In genomic region chr6:125274841-125275563, GRCm38 (mm10) we compare ENCODE assay signal across 9 mouse cellular contexts. TPM values are rescaled to one million over a fixed set of nuclear protein-coding genes. Genes with fewer than 3 reads are reported as not detected.
DNase-seq lines count a peak whose midpoint lies in the region; ATAC-seq and TF ChIP-seq lines count a peak whose summit lies in the region.
"Had no signal": no experiment of that assay in that cellular context is flagged by ENCODE, and none has a peak within 500 bp of the region (broad histone marks: within the 10 kb centered on the region; RNA-seq: fewer than 3 reads in every experiment).

No protein-coding gene starts in this region.

- H3K9ac ChIP-seq in embryonic facial prominence, embryonic 11.5 days (replicated peaks; ENCODE audit: low read length): no peak overlapping the region

- intact Hi-C loops in left cerebral cortex, postnatal 4 days (cut with DNase I): loop anchor here (5.0 kb wide), 2 partner anchors 58 to 113 kb away; partner anchors contain the start of gene Vamp1

- ATAC-seq in embryonic facial prominence, embryonic 11.5 days (replicated peaks; ENCODE audit: insufficient number of reproducible peaks, low FRiP score, low TSS enrichment, low read depth): no peak

- DNase-seq in cerebellum, adult 2 months: no peak
- no peak for DNase-seq in cerebellum, postnatal 36 days
- peak; percentile 39 for DNase-seq in left cerebral cortex, postnatal 4 days
- DNase-seq in left cerebral cortex, adult 8-10 months (ENCODE audit: low spot score in 2 of 2): no peak
- DNase-seq in MEL-GATA-1-ER (ENCODE audit: extremely low read depth, low read depth): peak; percentile 42
- DNase-seq in embryonic facial prominence, embryonic 11.5 days (ENCODE audit: low spot score): peak; percentile 60
- peak; percentile 64 for DNase-seq in lung, postnatal 25 days (ENCODE audit: low spot score)
- DNase-seq in cerebellum, adult 9-11 months: no peak

- H3K27ac ChIP-seq in cerebellum, adult 2 months (ENCODE audit: insufficient read depth, low read length): no peak overlapping the region
- no peak overlapping the region for H3K27ac ChIP-seq in embryonic facial prominence, embryonic 11.5 days (replicated peaks; ENCODE audit: low read depth, low read length)

- 0 out of 2 replicates have a peak, but pooled peaks cover 3% of the 10 kb centered on the region for H3K4me1 ChIP-seq in cerebellum, adult 2 months (ENCODE audit: control insufficient read depth, insufficient read depth, low read length)
- H3K4me1 ChIP-seq in embryonic facial prominence, embryonic 11.5 days (ENCODE audit: control insufficient read depth, insufficient read depth, low read length): no peaks in the 10 kb centered on the region; the same call in 1 of the 2 replicates

- no peaks in the 10 kb centered on the region for H3K9me3 ChIP-seq in embryonic facial prominence, embryonic 11.5 days (replicated peaks; ENCODE audit: control insufficient read depth, low read length)

- no peak overlapping the region for H3K4me2 ChIP-seq in embryonic facial prominence, embryonic 11.5 days (ENCODE audit: low read depth, low read length)

- H3K4me3 ChIP-seq in cerebellum, adult 2 months (replicated peaks; ENCODE audit: insufficient read depth, low read depth, low read length): no peak overlapping the region
- H3K4me3 ChIP-seq in embryonic facial prominence, embryonic 11.5 days (ENCODE audit: low read depth, low read length): no peak overlapping the region

- 51% methylated on average over 15 of the region's 15 CpGs for WGBS in cerebellum, adult 2 months
- WGBS in embryonic facial prominence, embryonic 11.5 days: 58% methylated on average over 15 of the region's 15 CpGs

- no peaks in the 10 kb centered on the region for H3K27me3 ChIP-seq in cerebellum, adult 2 months (ENCODE audit: control insufficient read depth, insufficient read depth, low read length)
- H3K27me3 ChIP-seq in embryonic facial prominence, embryonic 11.5 days (ENCODE audit: control insufficient read depth, insufficient read depth, low read length): no peaks in the 10 kb centered on the region

- no peaks in the 10 kb centered on the region for H3K36me3 ChIP-seq in embryonic facial prominence, embryonic 11.5 days (replicated peaks; ENCODE audit: control insufficient read depth, insufficient read depth, low read depth, low read length)

- peak; percentile 24; the same call in 1 of the 2 replicates for TF ChIP-seq CTCF in cerebellum, adult 2 months (IDR thresholded peaks at IDR 0.05; ENCODE audit: borderline replicate concordance, insufficient read depth, low read depth, low read length)

- no peak for TF ChIP-seq POLR2A in cerebellum, adult 2 months (IDR thresholded peaks at IDR 0.05; ENCODE audit: borderline replicate concordance, insufficient read depth, low read length)

RNA-seq across cellular contexts. Expression of gene Tuba3a, which starts 10.8 kb away (rescaled TPM):
- not detected in 2 replicates for polyA plus RNA-seq in cerebellum, adult 2 months (2012; rRNA removed)
- total RNA-seq in left cerebral cortex, postnatal 4 days (2021): not detected
- total RNA-seq in left cerebral cortex, adult 8-10 months (2022): not detected
- 0.22 TPM in 1 of 2 replicates, not detected in the other for polyA plus RNA-seq in embryonic facial prominence, embryonic 11.5 days (2014; fragmentation: Nextera tagmentation; extraction: Ambion mirVana)
- polyA plus RNA-seq: liver, embryonic 16.5 days had no signal

RNA-seq across cellular contexts. Expression of gene Cd27, which starts 38.2 kb away (rescaled TPM):
- 0.13 TPM in 1 of 2 replicates, not detected in the other for polyA plus RNA-seq in cerebellum, adult 2 months (2012; rRNA removed)
- not detected for total RNA-seq in left cerebral cortex, postnatal 4 days (2021)
- total RNA-seq in left cerebral cortex, adult 8-10 months (2022): under 1 TPM in 1 of 4 experiments, not detected in 3; 0.32 TPM
- polyA plus RNA-seq in embryonic facial prominence, embryonic 11.5 days (2014; fragmentation: Nextera tagmentation; extraction: Ambion mirVana): 0.22 TPM in 1 of 2 replicates, not detected in the other

RNA-seq across cellular contexts. Expression of gene Ltbr, which starts 38.7 kb away (rescaled TPM):
- polyA plus RNA-seq in cerebellum, adult 2 months (2012; rRNA removed): 12.1 and 12.5 TPM in 2 replicates
- 10 to 100 TPM in 1 of 2 experiments, 1 to 10 TPM in 1; 9.6 to 10.7 TPM for total RNA-seq in left cerebral cortex, postnatal 4 days (2021)
- 10 to 100 TPM in 2 of 4 experiments, 1 to 10 TPM in 2; 7.7 to 11.9 (median 10.3) TPM for total RNA-seq in left cerebral cortex, adult 8-10 months (2022)
- 22.8 and 24.3 TPM in 2 replicates for polyA plus RNA-seq in embryonic facial prominence, embryonic 11.5 days (2014; fragmentation: Nextera tagmentation; extraction: Ambion mirVana)

RNA-seq across cellular contexts. Expression of gene Tapbpl, which starts 43.3 kb away (rescaled TPM):
- 6.3 TPM in 2 replicates for polyA plus RNA-seq in cerebellum, adult 2 months (2012; rRNA removed)
- total RNA-seq in left cerebral cortex, postnatal 4 days (2021): 1 to 10 TPM; 1.7 to 1.9 TPM
- total RNA-seq in left cerebral cortex, adult 8-10 months (2022): 1 to 10 TPM; 4.3 to 7.0 (median 6.4) TPM
- 1.0 and 1.1 TPM in 2 replicates for polyA plus RNA-seq in embryonic facial prominence, embryonic 11.5 days (2014; fragmentation: Nextera tagmentation; extraction: Ambion mirVana)

RNA-seq across cellular contexts. Expression of gene Scnn1a, which starts 45.5 kb away (rescaled TPM):
- 0.67 and 0.74 TPM in 2 replicates for polyA plus RNA-seq in cerebellum, adult 2 months (2012; rRNA removed)
- total RNA-seq in left cerebral cortex, postnatal 4 days (2021): 1 to 10 TPM; 1.5 to 2.1 TPM
- total RNA-seq in left cerebral cortex, adult 8-10 months (2022): 1 to 10 TPM; 2.6 to 3.7 (median 3.1) TPM
- polyA plus RNA-seq in embryonic facial prominence, embryonic 11.5 days (2014; fragmentation: Nextera tagmentation; extraction: Ambion mirVana): 0.88 and 1.1 TPM in 2 replicates

Comparison
In these comparisons a context has a peak if more than half of its experiments do, and no peak if none do; other contexts are left out.
1. DNase-seq: peak in left cerebral cortex, postnatal 4 days (single experiment), MEL-GATA-1-ER (single experiment), embryonic facial prominence, embryonic 11.5 days (single experiment) and lung, postnatal 25 days (single experiment); none in cerebellum, adult 2 months (0 of 2), cerebellum, postnatal 36 days (0 of 2), left cerebral cortex, adult 8-10 months (0 of 2) and cerebellum, adult 9-11 months (single experiment).